Mouse (Mus musculus) ES-Bruce4 (cell line): ENCODE measurements at regions not wholly inside any gene's neighbourhood (a gene's known extent, or its start where the extent isn't known, plus 50 kb on each side); places are given as distances from the start of the nearest gene placed in this dataset.

Experiments used
- CTCF ChIP-seq: IDR thresholded peaks from one replicate; pipeline ENCODE4 v1.8.1; 2011; ENCODE audit warnings: low read depth, low read length
- EP300 ChIP-seq: IDR thresholded peaks from 2 replicates; pipeline ENCODE4 v1.6.1; 2011; ENCODE audit warnings: low read depth, low read length; ENCODE audit not compliant: insufficient read depth
- POLR2A ChIP-seq: IDR thresholded peaks from one replicate; pipeline ENCODE4 v1.8.1; 2011; ENCODE audit warnings: low read length; ENCODE audit not compliant: insufficient read depth

DNA sequence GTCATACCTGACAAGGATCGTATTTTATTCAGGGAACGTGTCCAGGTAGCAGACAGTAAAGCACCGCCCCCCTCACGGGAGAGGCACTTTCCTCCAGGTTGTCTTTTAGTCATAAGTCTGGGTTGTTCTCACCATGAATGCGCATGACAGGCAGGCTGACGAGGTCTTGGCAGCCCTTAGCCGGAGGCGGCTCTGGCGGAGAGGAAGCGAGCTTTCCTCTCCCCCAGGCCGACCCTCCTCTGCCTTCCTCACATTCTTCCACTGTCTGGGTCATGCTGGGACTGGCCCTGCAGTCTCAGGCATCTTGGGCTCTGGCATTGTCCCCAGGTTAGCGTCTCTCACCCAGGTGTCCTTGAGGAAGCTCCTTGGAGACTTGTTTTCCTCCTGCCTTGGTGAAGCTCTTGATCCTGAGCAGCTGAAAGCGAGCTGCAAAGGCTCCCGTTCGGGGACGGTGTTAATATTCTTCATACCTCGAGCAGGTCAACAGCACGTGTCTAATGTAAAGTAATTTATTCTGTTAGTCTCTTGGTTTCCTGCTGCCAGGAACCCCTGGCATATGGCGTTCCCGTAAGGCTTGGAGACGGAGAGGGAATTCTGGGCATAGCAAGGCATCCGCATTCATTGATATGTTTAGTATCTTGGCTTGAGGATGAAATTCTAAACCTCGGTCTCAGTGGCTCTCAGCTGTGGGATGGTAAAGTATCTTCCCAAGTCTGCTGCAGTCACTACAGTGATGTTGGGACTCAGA, 123.6 kb downstream of the Sox2 start:
- TF ChIP-seq POLR2A = no peak
- TF ChIP-seq EP300 = peak; percentile 81
- TF ChIP-seq CTCF = no peak
